Mouse (Mus musculus) bone marrow, adult 2 months (tissue): ENCODE measurements around the gene Pkp3.

Experiments
- CTCF ChIP-seq: fragments of 200-500 bp; IDR thresholded peaks from 2 replicates; pipeline ENCODE4 v1.5.1; 2011; ENCODE audit warnings: low read length, control low read depth; ENCODE audit not compliant: control insufficient read depth, insufficient read depth
- POLR2A ChIP-seq: fragments of 200-500 bp; IDR thresholded peaks from 2 replicates; pipeline ENCODE4 v1.6.1; 2011; ENCODE audit warnings: low read depth, mild to moderate bottlenecking, control low read depth, low read length, borderline replicate concordance; ENCODE audit not compliant: control insufficient read depth

GRCm38 (mm10) chr7:141122689-141123516 is 44.9 kb downstream of the Pkp3 start:
- TF ChIP-seq CTCF: no peak; the same call in 1 of the 2 replicates
- TF ChIP-seq POLR2A: no peak; the same call in 1 of the 2 replicates
